Mouse (Mus musculus): ENCODE measurements around the gene A530032D15Rik. TPM values are rescaled to one million over a fixed set of nuclear protein-coding genes. Genes with fewer than 3 reads are reported as not detected.
"Not testable (repeated sequence)": the region's sequence is repeated elsewhere in the genome, so short reads cannot be mapped to it uniquely, and the experiment has no call there.

The A530032D15Rik gene
- polyA plus RNA-seq, 1 experiment from 2014 or later = not detected

DNA sequence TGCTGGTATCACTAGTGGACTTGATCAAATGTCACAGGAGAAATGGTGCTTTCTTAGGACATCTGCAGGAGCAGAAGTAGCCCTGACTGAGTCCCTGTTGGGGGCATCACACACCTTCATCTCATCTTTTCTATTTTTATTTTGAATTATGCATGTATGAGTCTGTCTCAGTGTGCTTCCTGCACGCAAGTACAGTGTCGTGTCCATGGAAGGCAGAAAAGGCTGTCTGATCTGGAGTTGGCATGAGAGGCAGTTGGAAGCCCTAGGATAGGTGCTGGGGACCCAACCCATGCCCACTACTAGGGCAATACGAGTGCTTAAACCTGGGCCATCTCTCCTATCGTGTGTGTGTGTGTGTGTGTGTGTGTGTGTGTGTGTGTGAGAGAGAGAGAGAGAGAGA, 4.3 kb downstream of the A530032D15Rik start:
- H3K4me3 ChIP-seq; H3K27ac ChIP-seq (replicated peaks); H3K9me3 ChIP-seq; H3K27me3 ChIP-seq; H3K36me3 ChIP-seq; H3K4me2 ChIP-seq; ATAC-seq (ENCODE audit: low read depth); H3K9ac ChIP-seq; H3K4me1 ChIP-seq (replicated peaks): not testable (repeated sequence)
- WGBS = 66% methylated on average over 4 of the region's 4 CpGs

DNA sequence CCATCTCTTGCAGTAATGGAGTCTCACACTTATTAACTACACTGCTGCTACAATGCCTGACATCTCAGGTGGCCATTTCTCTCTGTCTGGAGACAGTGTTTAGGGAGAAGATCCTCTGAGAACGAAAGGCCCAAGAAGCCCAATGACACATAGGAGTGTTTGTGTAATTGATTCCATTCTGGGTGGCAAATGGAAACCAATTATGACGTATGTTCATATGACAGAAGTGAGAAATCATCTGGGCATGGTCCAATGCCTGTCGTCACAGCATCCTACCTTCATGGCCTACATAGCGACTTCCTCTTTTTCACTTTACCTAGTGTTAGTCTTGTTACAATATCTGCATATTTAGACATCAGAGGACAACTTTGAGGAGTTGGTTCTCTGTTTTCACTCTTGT, 7.9 kb downstream of the A530032D15Rik start:
- H3K27ac ChIP-seq (replicated peaks); H3K4me2 ChIP-seq; H3K4me1 ChIP-seq (replicated peaks); ATAC-seq (ENCODE audit: low read depth); H3K27me3 ChIP-seq; H3K4me3 ChIP-seq; H3K9me3 ChIP-seq; H3K36me3 ChIP-seq; H3K9ac ChIP-seq: not testable (repeated sequence)
- 89% methylated on average over 4 of the region's 4 CpGs for WGBS

DNA sequence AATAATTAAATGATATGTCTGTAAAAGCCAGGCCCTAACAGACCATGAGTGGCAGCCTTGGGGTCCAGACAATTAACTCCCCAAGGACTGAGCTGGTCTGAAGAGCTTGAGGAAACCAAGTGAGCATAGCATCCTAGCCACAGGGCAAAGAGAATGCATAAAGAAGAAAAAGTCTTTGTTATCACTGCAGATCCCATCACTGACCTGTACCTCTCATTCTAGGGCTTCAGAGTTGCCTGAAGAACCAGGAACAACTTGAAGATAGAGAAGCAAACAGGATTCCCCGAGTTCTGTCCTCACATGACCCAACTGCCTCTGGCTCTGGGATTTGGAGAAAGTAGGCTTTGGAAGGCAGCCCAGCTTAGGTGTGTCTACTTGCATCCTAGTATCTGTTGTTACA, 9.8 kb downstream of the A530032D15Rik start, which contains the start of gene Gm10553:
Gene Gm10553, plus strand, starts transcription at position 301 of the 400 bp plus-strand sequence.
- not testable (repeated sequence) for H3K4me3 ChIP-seq; H3K9ac ChIP-seq; H3K4me2 ChIP-seq; H3K27me3 ChIP-seq; H3K36me3 ChIP-seq; ATAC-seq (ENCODE audit: low read depth); H3K4me1 ChIP-seq (replicated peaks); H3K9me3 ChIP-seq; H3K27ac ChIP-seq (replicated peaks)
- 48% methylated on average over 1 of the region's 1 CpGs for WGBS

- 87% methylated on average over 7 of the region's 7 CpGs for WGBS
- H3K9ac ChIP-seq; H3K4me2 ChIP-seq; H3K4me1 ChIP-seq (replicated peaks); H3K9me3 ChIP-seq; H3K27ac ChIP-seq (replicated peaks); H3K4me3 ChIP-seq; ATAC-seq (ENCODE audit: low read depth); H3K27me3 ChIP-seq; H3K36me3 ChIP-seq: not testable (repeated sequence)
These were observed 10.6 kb downstream of the A530032D15Rik start for GRCm38 (mm10) chr1:85099081-85099480.

DNA sequence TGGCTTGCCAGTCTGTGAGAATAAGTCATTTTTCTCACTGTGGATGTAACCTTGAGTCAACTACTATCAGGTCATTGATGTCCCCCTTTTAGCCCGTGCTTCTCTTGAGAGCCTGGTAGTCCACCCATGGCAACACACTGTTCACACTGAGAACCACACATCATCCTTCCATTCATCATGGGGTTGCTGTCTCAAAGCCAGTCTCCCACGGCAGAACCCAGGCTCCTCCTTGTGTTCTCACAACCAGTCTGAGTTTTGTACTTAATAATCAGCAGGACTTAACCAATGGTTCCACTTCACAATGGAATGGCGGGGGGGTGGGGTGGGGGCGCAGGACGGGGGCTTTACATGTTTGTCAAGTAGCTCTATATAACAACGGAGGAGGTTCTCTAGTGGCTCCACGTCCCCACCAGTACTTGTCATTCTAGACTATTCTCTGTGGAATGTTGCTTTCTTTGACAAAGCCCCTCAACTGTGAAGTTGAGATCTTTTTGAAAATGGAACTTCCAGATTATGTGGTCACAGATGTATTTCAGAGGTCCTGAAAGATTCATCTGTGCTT, 16.6 kb downstream of the A530032D15Rik start:
- not testable (repeated sequence) for H3K27me3 ChIP-seq; H3K36me3 ChIP-seq; ATAC-seq (ENCODE audit: low read depth); H3K4me1 ChIP-seq (replicated peaks); H3K4me2 ChIP-seq; H3K4me3 ChIP-seq; H3K9me3 ChIP-seq; H3K27ac ChIP-seq (replicated peaks); H3K9ac ChIP-seq
- 90% methylated on average over 6 of the region's 7 CpGs for WGBS

DNA sequence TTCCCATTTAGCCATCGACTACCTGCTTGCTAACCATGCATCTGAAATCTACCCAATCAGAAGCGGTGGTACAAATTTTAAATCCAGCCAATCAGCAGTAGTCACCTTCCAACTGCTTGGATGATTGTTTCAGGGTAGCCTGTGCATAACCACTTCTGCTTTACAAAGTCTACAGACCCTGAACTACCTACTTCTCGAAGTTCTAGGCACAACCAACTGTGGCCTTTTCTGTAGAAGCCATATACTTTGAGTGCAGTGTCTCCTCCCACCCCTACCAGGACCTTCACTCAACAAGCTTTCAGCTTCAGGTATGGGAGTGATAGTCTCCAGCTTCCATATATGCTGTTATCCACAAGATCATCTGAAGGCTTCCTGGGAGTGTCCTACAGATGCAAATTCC, 17.5 kb downstream of the A530032D15Rik start:
- H3K4me1 ChIP-seq (replicated peaks); H3K36me3 ChIP-seq; H3K27me3 ChIP-seq; H3K4me2 ChIP-seq; H3K9ac ChIP-seq; ATAC-seq (ENCODE audit: low read depth); H3K27ac ChIP-seq (replicated peaks); H3K4me3 ChIP-seq; H3K9me3 ChIP-seq: not testable (repeated sequence)
- WGBS = 41% methylated on average over 1 of the region's 3 CpGs

GRCm38 (mm10) chr1:85086211-85086610, 23.4 kb downstream of the A530032D15Rik start:
- ATAC-seq (ENCODE audit: low read depth); H3K4me1 ChIP-seq (replicated peaks); H3K9ac ChIP-seq; H3K4me2 ChIP-seq; H3K36me3 ChIP-seq; H3K4me3 ChIP-seq; H3K27me3 ChIP-seq; H3K9me3 ChIP-seq; H3K27ac ChIP-seq (replicated peaks): not testable (repeated sequence)
- WGBS = 56% methylated on average over 1 of the region's 1 CpGs

GRCm38 (mm10) chr1:85084803-85085202, 24.9 kb downstream of the A530032D15Rik start:
- H3K27me3 ChIP-seq; ATAC-seq (ENCODE audit: low read depth); H3K4me3 ChIP-seq; H3K36me3 ChIP-seq; H3K4me1 ChIP-seq (replicated peaks); H3K4me2 ChIP-seq; H3K9me3 ChIP-seq; H3K9ac ChIP-seq; H3K27ac ChIP-seq (replicated peaks): not testable (repeated sequence)
- 68% methylated on average over 3 of the region's 3 CpGs for WGBS

DNA sequence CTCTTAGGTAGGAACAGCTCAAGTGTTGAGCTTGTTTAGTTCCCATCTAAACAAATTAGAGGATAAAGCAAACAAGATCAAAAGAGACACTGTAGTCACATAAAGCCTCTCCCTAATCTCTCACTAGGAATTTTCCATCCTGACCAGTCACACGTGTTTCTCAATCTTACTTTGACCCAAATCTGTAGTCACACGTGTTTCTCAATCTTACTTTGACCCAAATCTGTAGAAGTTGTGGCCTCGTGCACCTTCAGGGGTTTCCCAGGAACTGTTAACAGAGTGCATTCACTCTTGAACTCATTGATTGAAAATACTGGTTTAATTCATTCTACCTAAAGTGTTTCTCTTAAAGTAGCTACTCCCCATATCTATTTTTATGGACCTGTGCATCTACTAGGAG, 36.6 kb downstream of the A530032D15Rik start:
- not testable (repeated sequence) for H3K4me3 ChIP-seq; H3K9ac ChIP-seq; H3K36me3 ChIP-seq; ATAC-seq (ENCODE audit: low read depth); H3K4me1 ChIP-seq (replicated peaks); H3K27ac ChIP-seq (replicated peaks); H3K9me3 ChIP-seq; H3K4me2 ChIP-seq; H3K27me3 ChIP-seq
- WGBS = 72% methylated on average over 3 of the region's 3 CpGs

DNA sequence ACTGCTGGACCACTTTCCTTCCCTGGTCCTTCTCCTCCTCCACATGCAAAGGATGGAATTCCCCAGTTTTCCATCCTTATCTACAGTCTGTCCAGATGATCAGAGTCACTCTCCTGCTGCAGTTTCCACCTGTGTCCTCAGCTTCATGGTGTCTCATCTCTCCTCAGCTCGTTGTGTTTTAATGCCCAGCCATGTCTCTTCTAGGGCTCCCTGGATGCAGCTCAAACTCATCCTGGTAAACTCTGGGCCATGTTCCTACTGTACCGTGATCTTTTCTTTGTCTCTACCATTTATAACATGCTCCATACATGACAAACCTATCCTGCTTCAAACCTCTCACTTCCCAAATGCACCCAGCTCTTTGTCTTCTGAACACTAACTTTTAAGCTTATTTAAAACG, 38.0 kb downstream of the A530032D15Rik start:
- H3K36me3 ChIP-seq; H3K4me3 ChIP-seq; ATAC-seq (ENCODE audit: low read depth); H3K4me1 ChIP-seq (replicated peaks); H3K9ac ChIP-seq; H3K27ac ChIP-seq (replicated peaks); H3K9me3 ChIP-seq; H3K4me2 ChIP-seq; H3K27me3 ChIP-seq: not testable (repeated sequence)
- 64% methylated on average over 3 of the region's 3 CpGs for WGBS

DNA sequence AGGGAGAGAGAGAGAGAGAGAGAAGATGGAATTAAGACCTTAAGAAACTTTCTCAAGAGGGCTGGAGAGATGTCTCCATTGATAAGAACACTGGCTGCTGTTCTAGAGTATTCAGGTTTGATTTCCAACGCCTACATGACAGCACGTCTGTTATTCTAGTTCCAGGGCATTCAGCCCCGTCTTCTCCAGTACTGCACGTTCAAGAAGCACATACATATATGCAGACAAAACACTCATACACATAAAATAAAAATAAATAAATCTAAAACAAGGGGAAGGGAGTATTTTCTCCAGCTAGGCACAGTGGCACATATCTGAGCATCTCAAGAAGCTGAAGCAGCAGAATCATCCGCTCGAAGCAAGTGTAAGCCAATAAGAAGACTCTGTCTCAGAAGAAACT, 73.9 kb downstream of the A530032D15Rik start:
- H3K4me3 ChIP-seq; H3K27me3 ChIP-seq; H3K4me1 ChIP-seq (replicated peaks); ATAC-seq (ENCODE audit: low read depth); H3K36me3 ChIP-seq; H3K4me2 ChIP-seq; H3K9me3 ChIP-seq; H3K27ac ChIP-seq (replicated peaks); H3K9ac ChIP-seq: not testable (repeated sequence)
- 72% methylated on average over 6 of the region's 6 CpGs for WGBS

- not testable (repeated sequence) for H3K27ac ChIP-seq (replicated peaks); H3K4me1 ChIP-seq (replicated peaks); H3K4me2 ChIP-seq; H3K9me3 ChIP-seq; H3K4me3 ChIP-seq; H3K36me3 ChIP-seq; H3K9ac ChIP-seq; H3K27me3 ChIP-seq; ATAC-seq (ENCODE audit: low read depth)
- 90% methylated on average over 3 of the region's 4 CpGs for WGBS
These were observed 75.3 kb downstream of the A530032D15Rik start for GRCm38 (mm10) chr1:85034394-85034793.

GRCm38 (mm10) chr1:85033616-85034015, 76.0 kb downstream of the A530032D15Rik start:
- H3K9me3 ChIP-seq; H3K27ac ChIP-seq (replicated peaks); ATAC-seq (ENCODE audit: low read depth); H3K36me3 ChIP-seq; H3K27me3 ChIP-seq; H3K4me1 ChIP-seq (replicated peaks); H3K4me2 ChIP-seq; H3K4me3 ChIP-seq; H3K9ac ChIP-seq: not testable (repeated sequence)
- 88% methylated on average over 6 of the region's 6 CpGs for WGBS

Measured in neural tube, embryonic 13.5 days (tissue).